Mouse (Mus musculus) bone marrow, adult 2 months (tissue): ENCODE results near the gene Ttc5. TPM values are rescaled to one million over a fixed set of nuclear protein-coding genes. Genes with fewer than 3 reads are reported as not detected.
"Not testable (repeated sequence)": the region's sequence is repeated elsewhere in the genome, so short reads cannot be mapped to it uniquely, and the experiment has no call there.

Experiments
- H3K27ac ChIP-seq: fragments of 200-500 bp; 2 replicates; pipeline ENCODE4 v1.5.1; 2012; ENCODE audit warnings: low read depth, mild to moderate bottlenecking, control low read depth, inconsistent platforms, low read length; ENCODE audit not compliant: control insufficient read depth, poor library complexity, insufficient read depth
- H3K4me1 ChIP-seq: fragments of 200-500 bp; 2 replicates; pipeline ENCODE4 v1.6.1; 2011; ENCODE audit warnings: low read length; ENCODE audit not compliant: control insufficient read depth, insufficient read depth
- H3K4me3 ChIP-seq: fragments of 200-500 bp; replicated peaks from 2 replicates; pipeline ENCODE3; 2011; ENCODE audit warnings: mild to moderate bottlenecking, low read depth, low read length, control low read depth; ENCODE audit not compliant: control insufficient read depth
- CTCF ChIP-seq: fragments of 200-500 bp; IDR thresholded peaks from 2 replicates; pipeline ENCODE4 v1.5.1; 2011; ENCODE audit warnings: low read length, control low read depth; ENCODE audit not compliant: control insufficient read depth, insufficient read depth
- POLR2A ChIP-seq: fragments of 200-500 bp; IDR thresholded peaks from 2 replicates; pipeline ENCODE4 v1.6.1; 2011; ENCODE audit warnings: low read depth, mild to moderate bottlenecking, control low read depth, low read length, borderline replicate concordance; ENCODE audit not compliant: control insufficient read depth
- WGBS: fragments of 180-500 bp; shearing (Covaris S2); methylation state at CpG from one replicate; pipeline ENCODE4 v1.1.7; 2018; 5-methylcytosine and 5-hydroxymethylcytosine counted together
- polyA plus RNA-seq: library from polyadenylated mRNA; stranded (reverse); fragments of >200 nt; gene quantifications from 2 replicates; pipeline ENCODE4 v1.2.4, GENCODE M21; 2011; ENCODE audit warnings: low replicate concordance; ENCODE audit not compliant: missing spikeins, insufficient read depth, insufficient read length

The Ttc5 gene
- polyA plus RNA-seq, result 17.8 and 28.7 TPM in 2 replicates

DNA sequence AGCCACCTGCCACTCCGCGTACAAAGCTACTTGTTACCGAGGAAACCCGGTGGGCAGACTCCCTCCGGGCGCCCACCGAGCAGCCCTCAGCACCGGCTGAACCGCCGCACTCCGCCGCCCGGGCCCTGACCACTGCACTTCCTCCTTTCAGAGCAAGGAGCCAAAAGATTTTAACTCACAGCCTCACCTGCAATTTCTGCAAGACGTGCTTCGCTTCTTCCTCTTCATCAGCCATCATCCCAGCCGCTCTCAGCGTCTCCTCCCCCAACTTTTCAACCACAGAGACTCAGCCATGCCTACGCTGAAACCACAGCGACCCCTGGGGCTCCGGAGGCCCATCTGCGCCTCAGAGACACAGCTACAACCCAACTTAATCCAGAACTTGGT lies at the start of gene Ttc5:
Gene Ttc5, minus strand, starts transcription at position 269 of the 387 bp plus-strand sequence.
- H3K4me3 ChIP-seq, result peak within 1 kb of the TSS; percentile 86
- TF ChIP-seq CTCF, result peak; percentile 97
- peak; percentile 47; the same call in 1 of the 2 replicates for TF ChIP-seq POLR2A
- 1% methylated on average over 21 of the region's 21 CpGs for WGBS
- H3K27ac ChIP-seq, result peak within 1 kb of the TSS; percentile 87
- H3K4me1 ChIP-seq, result no peaks in the 10 kb centered on the region; the same call in 1 of the 2 replicates

- WGBS, result 22% methylated on average over 2 of the region's 2 CpGs
- peaks cover 6% of the 10 kb centered on the region for H3K4me1 ChIP-seq
- H3K4me3 ChIP-seq, result no peak overlapping the region
- TF ChIP-seq POLR2A, result no peak
- no peak for TF ChIP-seq CTCF
- peak overlapping the region; percentile 86 for H3K27ac ChIP-seq
Observed at GRCm38 (mm10) chr14:50834435-50834834, 49.1 kb upstream of the Ttc5 start.

DNA sequence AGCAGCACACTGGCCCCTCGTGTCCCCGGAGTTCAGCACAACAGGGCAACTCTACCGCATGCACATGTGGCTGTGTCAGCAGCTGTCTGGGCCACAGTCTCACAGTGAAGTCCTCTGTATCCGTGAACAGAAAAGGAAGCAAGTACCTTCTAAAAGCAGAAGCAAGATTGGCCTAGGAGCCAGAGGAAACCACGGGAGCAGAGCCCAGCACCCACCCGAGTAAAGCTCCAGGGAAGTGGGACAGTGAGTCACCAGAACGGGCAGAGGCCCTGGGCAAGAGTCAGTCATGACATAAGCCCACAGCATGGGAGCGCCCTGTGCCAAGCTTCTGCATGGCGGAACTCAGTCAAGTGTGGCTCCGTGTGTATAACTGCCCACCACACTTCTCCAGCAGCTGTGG lies 48.6 kb upstream of the Ttc5 start:
- peak overlapping the region; percentile 86 for H3K27ac ChIP-seq
- 16% methylated on average over 10 of the region's 10 CpGs for WGBS
- H3K4me3 ChIP-seq, result no peak overlapping the region
- TF ChIP-seq CTCF (0 out of 2 replicates have a peak, but pooled peaks have one; percentile 7), POLR2A (no peak; the same call in 1 of the 2 replicates)
- H3K4me1 ChIP-seq, result peaks cover 6% of the 10 kb centered on the region

DNA sequence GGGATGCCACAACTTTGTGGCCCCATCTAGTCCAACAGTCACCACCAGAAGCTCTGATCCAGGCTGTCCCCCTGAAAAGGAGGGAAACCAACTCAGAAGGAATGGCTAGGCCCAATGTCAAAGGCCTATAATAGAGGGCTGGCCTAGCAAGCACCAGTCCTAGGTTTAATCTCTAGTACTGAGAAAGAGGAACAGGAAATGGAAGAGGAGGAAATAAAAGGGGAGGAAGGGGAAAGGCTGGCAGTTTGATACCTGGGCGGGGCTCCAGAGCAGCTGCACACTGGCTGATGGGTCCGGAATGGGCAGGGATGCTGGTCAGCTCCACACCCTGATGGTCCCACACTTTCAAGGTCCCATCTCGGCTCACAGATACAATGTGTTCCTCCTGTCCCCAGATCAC lies 44.6 kb upstream of the Ttc5 start:
- WGBS, result 56% methylated on average over 3 of the region's 3 CpGs
- no peak overlapping the region for H3K4me3 ChIP-seq
- peaks cover 6% of the 10 kb centered on the region for H3K4me1 ChIP-seq
- TF ChIP-seq CTCF, result no peak
- 0 out of 2 replicates have a peak overlapping the region, but pooled peaks have one; percentile 40 for H3K27ac ChIP-seq

GRCm38 (mm10) chr14:50826579-50826978 lies 41.3 kb upstream of the Ttc5 start:
- peaks cover 1% of the 10 kb centered on the region; the same call in 1 of the 2 replicates for H3K4me1 ChIP-seq
- H3K27ac ChIP-seq, result no peak overlapping the region
- TF ChIP-seq POLR2A, result no peak
- TF ChIP-seq CTCF, result no peak
- H3K4me3 ChIP-seq, result no peak overlapping the region
- WGBS, result 86% methylated on average over 4 of the region's 4 CpGs

- Histone ChIP-seq H3K27ac (peak overlapping the region; percentile 70), H3K4me1 (no peaks in the 10 kb centered on the region; the same call in 1 of the 2 replicates), H3K4me3 (peak overlapping the region; percentile 42)
- no peak for TF ChIP-seq POLR2A
- TF ChIP-seq CTCF, result no peak
- WGBS, result 6% methylated on average over 9 of the region's 9 CpGs
Observed at GRCm38 (mm10) chr14:50824219-50824618, 38.9 kb upstream of the Ttc5 start.

- no peak overlapping the region for H3K27ac ChIP-seq
- TF ChIP-seq CTCF (no peak), POLR2A (no peak)
- H3K4me3 ChIP-seq, result no peak overlapping the region
- 88% methylated on average over 2 of the region's 2 CpGs for WGBS
- no peaks in the 10 kb centered on the region; the same call in 1 of the 2 replicates for H3K4me1 ChIP-seq
Observed at GRCm38 (mm10) chr14:50823240-50823639, 37.9 kb upstream of the Ttc5 start.

DNA sequence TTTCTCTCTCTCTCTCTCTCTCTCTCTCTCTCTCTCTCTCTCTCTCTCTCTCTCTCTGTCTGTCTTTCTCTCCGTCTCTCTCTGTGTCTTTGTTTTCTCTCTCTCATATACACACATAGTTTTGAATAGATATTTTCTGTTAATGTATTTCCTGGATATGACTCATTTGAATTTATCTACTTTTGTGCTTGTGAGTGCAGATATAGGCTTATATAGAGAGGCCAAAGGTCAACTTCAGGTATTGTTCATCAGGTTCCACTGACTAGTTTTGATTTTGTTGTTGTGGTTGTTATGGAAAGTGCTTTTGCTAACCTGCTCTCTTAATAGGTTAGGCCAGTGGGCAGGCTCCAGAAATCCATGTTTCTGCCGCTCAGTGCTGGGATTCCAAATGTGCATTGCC lies 27.7 kb upstream of the Ttc5 start:
- TF ChIP-seq CTCF, result no peak
- TF ChIP-seq POLR2A, result no peak
- no peaks in the 10 kb centered on the region; the same call in 1 of the 2 replicates for H3K4me1 ChIP-seq
- H3K27ac ChIP-seq, result no peak overlapping the region
- 95% methylated on average over 2 of the region's 2 CpGs for WGBS
- H3K4me3 ChIP-seq, result no peak overlapping the region

- WGBS, result under 1% methylated on average over 42 of the region's 42 CpGs
Observed at GRCm38 (mm10) chr14:50807487-50808072, 22.3 kb upstream of the Ttc5 start, which contains the start of the genes Ccnb1ip1 and Parp2. TSS of gene Ccnb1ip1 (minus strand) at chr14:50807732. TSS of gene Parp2 (plus strand) at chr14:50807841.

DNA sequence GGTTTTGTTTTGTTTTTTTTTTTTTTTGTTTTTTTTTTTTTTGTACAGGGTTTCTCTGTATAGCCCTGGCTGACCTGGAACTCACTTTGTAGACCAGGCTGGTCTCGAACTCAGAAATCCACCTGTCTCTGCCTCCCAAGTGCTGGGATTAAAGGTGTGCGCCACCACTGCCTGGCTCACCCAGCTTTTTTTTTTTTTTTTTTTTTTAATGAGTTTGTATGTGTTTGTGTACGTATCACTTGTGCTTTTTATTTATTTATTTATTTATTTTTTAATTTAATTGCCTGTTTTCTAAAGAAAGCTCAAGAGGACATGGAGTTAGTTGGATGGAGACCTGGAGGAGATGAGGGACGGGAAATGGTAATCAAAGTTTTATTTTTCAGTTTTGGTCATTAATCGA lies 21.1 kb upstream of the Ttc5 start:
- H3K27ac ChIP-seq, H3K4me3 ChIP-seq, H3K4me1 ChIP-seq: not testable (repeated sequence)
- 75% methylated on average over 5 of the region's 5 CpGs for WGBS

More at GRCm38 (mm10) chr14:50807487-50808072, 22.3 kb upstream of the Ttc5 start, which contains the start of the genes Ccnb1ip1 and Parp2:
- peak within 1 kb of the TSS; percentile 89 for H3K4me3 ChIP-seq
- TF ChIP-seq POLR2A (peak; percentile 87; the same call in 1 of the 2 replicates), CTCF (no peak)
- H3K27ac ChIP-seq, result peak within 1 kb of the TSS; percentile 78
- H3K4me1 ChIP-seq, result no peaks in the 10 kb centered on the region; the same call in 1 of the 2 replicates
